In the genomic region with DNA sequence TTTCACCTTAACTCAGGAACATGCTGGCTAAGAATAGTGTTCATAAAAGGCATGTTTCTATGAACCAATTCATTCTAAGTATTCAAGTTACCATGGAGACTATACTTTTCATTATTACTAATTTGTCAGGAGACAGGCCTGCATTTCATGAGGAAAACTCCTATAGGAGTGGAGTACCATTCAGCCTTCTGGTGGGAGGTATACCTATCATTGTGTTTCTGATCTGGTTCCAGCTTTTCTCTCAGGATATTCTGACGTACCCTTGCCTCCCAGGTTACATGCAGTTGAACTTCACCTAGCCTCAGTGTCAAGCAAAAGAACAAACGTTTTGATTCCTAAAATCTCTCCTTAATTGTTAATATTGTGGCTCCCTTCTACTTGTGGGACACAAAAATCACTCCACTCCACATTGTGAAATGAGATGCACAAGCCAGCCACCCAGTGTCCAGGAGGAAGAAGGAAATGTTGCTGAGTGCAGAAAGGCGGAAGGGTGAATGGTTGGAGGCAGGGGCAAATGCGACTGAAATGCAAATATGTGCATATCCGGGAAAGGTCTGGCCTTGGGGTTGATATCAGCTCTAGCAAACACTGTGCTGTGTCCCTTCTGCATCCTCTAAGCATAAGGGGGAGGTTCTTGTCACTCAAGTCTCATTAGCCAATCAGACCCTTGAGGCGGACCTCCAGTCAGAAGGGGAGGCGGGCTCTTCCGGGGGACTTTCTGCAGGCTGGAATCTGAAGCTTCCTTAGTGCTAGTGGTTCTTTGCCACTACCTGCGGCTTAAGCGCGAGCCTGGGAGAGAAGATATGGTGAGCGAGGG, we compare ENCODE assay signal across 8 mouse cellular contexts. TPM values are rescaled to one million over a fixed set of nuclear protein-coding genes. Genes with fewer than 3 reads are reported as not detected.
DNase-seq lines count a peak whose midpoint lies in the region; ATAC-seq and TF ChIP-seq lines count a peak whose summit lies in the region.

A gene (plus strand): TSS at position 695 of the 817 bp plus-strand sequence.

- 0 out of 2 replicates have a peak, but pooled peaks cover 9% of the 10 kb centered on the region for H3K4me1 ChIP-seq in intestine, postnatal 0 days (replicated peaks; ENCODE audit: control insufficient read depth, insufficient read depth, low read length)
- peaks cover 13% of the 10 kb centered on the region for H3K4me1 ChIP-seq in limb, embryonic 10.5 days
- peaks cover 11% of the 10 kb centered on the region; the same call in 1 of the 2 replicates for H3K4me1 ChIP-seq in midbrain, embryonic 12.5 days

- no peaks in the 10 kb centered on the region for H3K9me3 ChIP-seq in intestine, postnatal 0 days (ENCODE audit: control insufficient read depth)
- no peaks in the 10 kb centered on the region for H3K9me3 ChIP-seq in limb, embryonic 10.5 days (replicated peaks)
- peaks cover 9% of the 10 kb centered on the region; the same call in 1 of the 2 replicates for H3K9me3 ChIP-seq in midbrain, embryonic 12.5 days

- DNase-seq in urinary bladder, adult 18-20 months (ENCODE audit: low spot score in 2 of 2): peak; percentile 38 to 40
- no peak for DNase-seq in urinary bladder, postnatal 10 days (ENCODE audit: low spot score)
- peak; percentile 80 for DNase-seq in embryo, embryonic 9.5 days (ENCODE audit: extremely low spot score)
- peak; percentile 75 for DNase-seq in limb, embryonic 10.5 days (ENCODE audit: low spot score)
- DNase-seq in skeletal muscle tissue, adult 2 months (ENCODE audit: low read depth, low spot score): peak; percentile 79

- 5% methylated on average over 12 of the region's 12 CpGs for WGBS in intestine, postnatal 0 days
- WGBS in limb, embryonic 10.5 days: 9% methylated on average over 12 of the region's 12 CpGs
- 10% methylated on average over 12 of the region's 12 CpGs for WGBS in midbrain, embryonic 12.5 days

- peak within 1 kb of the TSS; percentile 81 for H3K4me2 ChIP-seq in intestine, postnatal 0 days (replicated peaks; ENCODE audit: low read depth)
- peak within 1 kb of the TSS; percentile 65 for H3K4me2 ChIP-seq in midbrain, embryonic 12.5 days (replicated peaks)

- peak within 1 kb of the TSS; percentile 63 for H3K4me3 ChIP-seq in intestine, postnatal 0 days (ENCODE audit: low read depth, low read length)
- H3K4me3 ChIP-seq in limb, embryonic 10.5 days: peak within 1 kb of the TSS; percentile 73
- peak within 1 kb of the TSS; percentile 68 for H3K4me3 ChIP-seq in midbrain, embryonic 12.5 days

- H3K27me3 ChIP-seq in intestine, postnatal 0 days (replicated peaks; ENCODE audit: control insufficient read depth, insufficient read depth, low read length): no peaks in the 10 kb centered on the region
- no peaks in the 10 kb centered on the region for H3K27me3 ChIP-seq in limb, embryonic 10.5 days (ENCODE audit: low read depth, poor library complexity, severe bottlenecking)
- H3K27me3 ChIP-seq in midbrain, embryonic 12.5 days: no peaks in the 10 kb centered on the region

- no peak within 1 kb of the TSS for H3K27ac ChIP-seq in intestine, postnatal 0 days (ENCODE audit: low read depth, low read length)
- H3K27ac ChIP-seq in limb, embryonic 10.5 days: peak within 1 kb of the TSS; percentile 89
- H3K27ac ChIP-seq in midbrain, embryonic 12.5 days (replicated peaks): peak within 1 kb of the TSS; percentile 85

- H3K9ac ChIP-seq in intestine, postnatal 0 days (ENCODE audit: low read depth, low read length): peak within 1 kb of the TSS; percentile 62
- H3K9ac ChIP-seq in midbrain, embryonic 12.5 days (replicated peaks): peak within 1 kb of the TSS; percentile 77

- H3K36me3 ChIP-seq in intestine, postnatal 0 days (ENCODE audit: control insufficient read depth, insufficient read depth): no peaks in the 10 kb centered on the region
- peaks cover 14% of the 10 kb centered on the region for H3K36me3 ChIP-seq in limb, embryonic 10.5 days
- peaks cover 20% of the 10 kb centered on the region for H3K36me3 ChIP-seq in midbrain, embryonic 12.5 days

- TF ChIP-seq CTCF in intestine, postnatal 0 days (IDR thresholded peaks at IDR 0.05; ENCODE audit: low read depth): no peak

- ATAC-seq in granulocyte monocyte progenitor cell, adult 5-6 weeks (replicated peaks; ENCODE audit: poor library complexity, severe bottlenecking): peak; percentile 99
- ATAC-seq in intestine, postnatal 0 days: peak; percentile 98
- ATAC-seq in midbrain, embryonic 12.5 days (ENCODE audit: low FRiP score, low read depth): peak; percentile 100

RNA-seq across cellular contexts. Expression of the gene that starts here (rescaled TPM):
- 8.4 and 11.9 TPM in 2 replicates for total RNA-seq in granulocyte monocyte progenitor cell, adult 5-6 weeks (2014; fragmentation: Nextera tagmentation)
- total RNA-seq in granulocyte monocyte progenitor cell, adult 5-6 weeks (2017): 2.3 and 6.7 TPM in 2 replicates
- 1.4 and 1.8 TPM in 2 replicates for polyA plus RNA-seq in intestine, postnatal 0 days (2015; fragmentation: Nextera tagmentation; extraction: Ambion mirVana)
- 4.7 and 7.8 TPM in 2 replicates for polyA plus RNA-seq in limb, embryonic 10.5 days (2016; fragmentation: Nextera tagmentation; extraction: Ambion mirVana)
- polyA plus RNA-seq in midbrain, embryonic 12.5 days (2016; fragmentation: Nextera tagmentation; extraction: Ambion mirVana): 10.8 and 12.4 TPM in 2 replicates
